Mouse (Mus musculus): ENCODE results near the gene Gm20479.
A peak's percentile ranks its signal among the peaks of the same experiment; 100 is the strongest.

Gm20479 gene

DNA sequence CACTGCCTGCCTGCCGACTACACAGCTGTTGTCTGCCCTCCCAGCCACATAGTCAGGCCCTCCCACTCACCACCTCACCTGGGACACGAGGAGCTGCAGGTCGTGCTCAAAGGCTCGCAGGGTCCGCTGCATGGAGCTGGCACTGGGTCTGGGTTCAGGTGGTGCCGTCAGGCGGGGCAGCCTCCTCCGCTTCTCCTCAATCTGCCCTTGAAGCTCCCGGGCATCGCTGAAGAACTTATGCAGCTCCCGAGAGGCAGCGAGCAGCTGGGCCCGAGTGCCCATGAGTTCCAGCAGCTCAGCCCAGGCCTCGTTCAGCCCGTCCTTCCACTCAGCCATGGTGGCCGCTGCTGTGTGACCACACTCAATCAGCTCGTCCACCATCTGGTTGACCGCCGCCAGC, 11.9 kb upstream of the Gm20479 start:
- DNase-seq (ENCODE audit: low read depth in 2 of 2, low spot score in 2 of 2), result no peak

DNA sequence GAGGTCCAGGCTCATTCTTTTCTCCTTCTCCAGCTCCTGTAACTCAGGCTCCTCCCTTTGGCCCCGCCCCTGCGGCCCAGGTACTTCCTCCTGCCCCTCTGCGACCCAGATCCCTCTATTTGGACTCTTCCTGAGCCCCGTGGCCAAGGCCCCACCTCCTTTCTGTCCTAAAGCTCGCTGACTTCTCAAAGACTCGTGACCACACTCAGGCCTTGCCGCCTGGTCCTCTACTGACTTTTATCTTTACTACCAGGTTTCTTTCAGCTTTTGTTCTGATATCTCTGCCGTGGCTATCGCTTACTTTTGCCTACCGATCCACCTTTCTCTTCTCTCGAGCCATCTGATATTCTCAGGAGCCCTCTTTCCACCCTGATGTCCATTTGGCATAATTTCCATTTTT, 10.8 kb upstream of the Gm20479 start:
- DNase-seq (ENCODE audit: low read depth in 2 of 2, low spot score in 2 of 2), result no peak

- DNase-seq (ENCODE audit: low read depth in 2 of 2, low spot score in 2 of 2), result no peak
Observed at GRCm38 (mm10) chr7:27366082-27366844, 9.0 kb upstream of the Gm20479 start.

- no peak for DNase-seq (ENCODE audit: low read depth in 2 of 2, low spot score in 2 of 2)
Observed at GRCm38 (mm10) chr7:27364379-27364778, 7.2 kb upstream of the Gm20479 start.

- DNase-seq (ENCODE audit: low read depth in 2 of 2, low spot score in 2 of 2), result peak; percentile 78 to 86
Observed at GRCm38 (mm10) chr7:27361283-27361946, 4.2 kb upstream of the Gm20479 start.

- DNase-seq (ENCODE audit: low read depth in 2 of 2, low spot score in 2 of 2), result no peak
Observed at GRCm38 (mm10) chr7:27360749-27361148, 3.5 kb upstream of the Gm20479 start.

- DNase-seq (ENCODE audit: low read depth in 2 of 2, low spot score in 2 of 2), result no peak
Observed at GRCm38 (mm10) chr7:27359706-27360358, 2.6 kb upstream of the Gm20479 start.

- no peak for DNase-seq (ENCODE audit: low read depth in 2 of 2, low spot score in 2 of 2)
Observed at GRCm38 (mm10) chr7:27359162-27359561, 1.9 kb upstream of the Gm20479 start.

DNA sequence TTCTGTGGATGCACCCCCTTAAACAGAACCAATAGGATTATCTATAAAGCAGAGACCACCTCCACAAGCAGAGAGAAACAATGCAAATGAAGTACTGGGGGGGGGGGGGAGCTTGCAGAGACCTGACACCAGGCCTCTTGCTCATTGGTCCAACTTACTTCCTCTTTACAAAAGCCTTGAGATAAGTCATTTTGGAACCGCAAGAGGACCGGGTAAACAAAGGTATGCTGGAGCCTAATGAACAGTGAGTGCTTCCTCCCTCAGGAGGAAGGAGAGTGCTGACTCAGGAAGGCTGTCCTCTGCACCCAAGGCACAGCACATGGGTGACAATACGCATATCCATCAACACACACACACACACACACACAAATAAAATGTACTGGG, 368 bp upstream of the Gm20479 start:
- no peak for DNase-seq (ENCODE audit: low read depth in 2 of 2, low spot score in 2 of 2)

DNA sequence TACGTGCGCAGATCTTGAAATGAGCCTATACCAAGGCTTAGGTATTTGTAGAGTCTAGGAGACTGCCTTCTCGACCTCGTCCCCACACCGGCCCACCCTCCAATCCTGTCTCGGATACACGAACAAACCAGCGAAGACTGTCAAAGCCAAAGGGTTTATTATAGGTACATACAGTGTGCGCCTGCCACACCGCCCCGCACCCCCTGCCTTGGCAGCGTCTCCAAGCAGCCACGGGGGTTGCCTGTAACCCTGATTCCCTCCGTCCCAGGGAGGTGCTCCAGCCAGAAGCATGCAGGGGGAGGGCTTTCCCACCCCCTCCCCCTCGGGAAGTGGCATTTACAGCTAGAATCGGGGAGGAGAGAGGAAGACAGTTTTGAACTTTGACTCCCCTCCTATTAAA, 971 bp downstream of the Gm20479 start:
- no peak for DNase-seq (ENCODE audit: low read depth in 2 of 2, low spot score in 2 of 2)

GRCm38 (mm10) chr7:27355745-27356240, 1.4 kb downstream of the Gm20479 start, which contains the start of gene Shkbp1:
Shkbp1 (minus strand) TSS chr7:27356019.
- peak; percentile 73 to 81 for DNase-seq (ENCODE audit: low read depth in 2 of 2, low spot score in 2 of 2)

GRCm38 (mm10) chr7:27355261-27355660, 2.0 kb downstream of the Gm20479 start:
- no peak for DNase-seq (ENCODE audit: low read depth in 2 of 2, low spot score in 2 of 2)

DNA sequence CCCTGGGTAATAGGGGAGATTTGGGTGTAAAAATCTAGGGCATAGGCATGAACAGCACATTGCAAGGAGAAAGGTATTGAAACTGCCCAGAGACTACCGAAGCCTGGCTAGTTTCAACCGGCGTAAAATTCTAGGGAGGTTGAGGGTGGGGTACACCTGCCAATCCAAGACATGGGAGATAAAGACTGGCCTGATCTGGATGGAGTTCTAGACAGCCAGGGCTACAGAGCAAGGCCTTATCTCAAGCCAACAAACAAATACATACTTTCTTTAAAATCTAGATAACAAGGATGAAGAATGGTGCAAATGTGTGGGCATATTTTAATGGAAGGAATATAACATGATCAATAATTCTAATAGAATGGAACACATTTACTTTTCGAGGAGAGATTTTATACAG, 2.4 kb downstream of the Gm20479 start:
- DNase-seq (ENCODE audit: low read depth in 2 of 2, low spot score in 2 of 2), result no peak

DNA sequence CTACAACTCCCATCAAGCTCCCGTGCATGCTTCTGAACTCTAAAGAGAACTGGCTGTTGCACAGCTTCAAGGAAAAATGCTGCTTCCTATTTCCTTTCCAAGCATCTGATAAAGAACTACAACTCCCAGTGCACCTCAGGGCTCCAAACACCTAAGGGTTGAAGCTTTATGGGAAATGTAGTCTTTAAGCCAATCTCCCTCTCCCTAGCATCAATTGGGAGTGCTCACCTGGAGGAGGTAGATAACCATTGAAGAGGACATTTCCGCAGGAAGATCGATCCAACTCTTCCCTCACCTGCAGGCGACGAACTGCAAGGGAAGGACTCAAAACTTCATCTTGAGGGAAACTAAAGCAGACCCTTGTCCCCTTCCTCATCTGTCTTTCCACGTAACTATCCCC, 3.1 kb downstream of the Gm20479 start:
- no peak for DNase-seq (ENCODE audit: low read depth in 2 of 2, low spot score in 2 of 2)

DNA sequence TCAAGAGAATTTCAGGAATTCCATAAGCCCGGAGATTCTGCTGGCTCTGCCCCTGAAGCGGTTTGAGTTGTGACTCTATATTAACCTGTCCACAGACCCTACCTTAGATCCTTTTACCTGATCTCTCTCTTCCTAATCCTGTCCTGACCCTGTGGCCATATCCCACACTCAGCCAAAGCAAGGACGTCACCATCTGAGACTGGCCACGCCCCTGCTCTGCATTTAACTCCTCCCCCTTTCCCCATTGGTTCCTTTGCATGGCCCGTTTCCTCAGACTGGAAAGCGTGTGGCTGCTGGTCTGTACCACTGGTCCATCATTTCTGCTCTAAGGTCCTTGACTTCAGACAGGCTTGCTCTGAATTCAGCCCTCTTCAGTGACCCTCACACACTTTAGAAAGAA, 11.8 kb downstream of the Gm20479 start:
- DNase-seq (ENCODE audit: low read depth in 2 of 2, low spot score in 2 of 2), result no peak

DNA sequence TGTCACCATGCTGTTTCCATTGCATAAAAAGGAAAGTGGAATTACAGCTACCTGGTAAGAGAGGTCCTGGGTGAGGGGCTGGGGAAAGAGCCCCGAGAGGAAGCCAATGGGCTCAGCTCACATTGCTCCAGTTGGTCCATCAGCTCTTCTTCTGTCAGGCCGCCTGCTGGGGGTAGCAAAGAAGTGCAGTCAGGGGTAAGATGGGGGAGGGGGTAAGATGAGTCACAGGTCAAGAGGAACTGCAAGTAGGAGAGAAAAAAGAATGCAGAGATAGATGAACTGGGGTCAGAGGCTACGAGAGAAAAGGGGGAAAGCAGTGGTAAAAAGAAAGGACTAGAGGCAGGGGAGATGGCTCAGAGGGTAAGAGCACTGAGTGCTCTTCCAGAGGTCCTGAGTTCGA, 14.6 kb downstream of the Gm20479 start:
- no peak for DNase-seq (ENCODE audit: low read depth in 2 of 2, low spot score in 2 of 2)

DNA sequence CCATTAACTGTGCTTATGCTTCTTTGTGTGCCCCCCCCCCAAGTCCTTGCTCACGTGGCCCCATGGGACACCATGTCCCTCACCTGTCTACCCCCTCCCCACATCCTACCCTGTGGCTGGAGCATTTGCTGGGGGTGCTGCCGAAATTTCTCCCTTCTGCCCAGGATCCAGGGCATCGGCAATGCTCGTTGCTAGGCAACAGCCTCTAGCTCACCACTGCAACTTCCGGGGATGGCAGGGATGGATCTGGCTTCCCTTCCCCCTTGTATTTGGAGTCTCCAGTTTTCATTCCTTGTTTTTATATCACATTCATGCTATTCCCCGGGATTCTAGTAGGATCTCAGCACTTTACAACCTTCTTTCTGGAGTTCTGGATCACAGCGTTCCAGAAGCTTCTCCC, 17.7 kb downstream of the Gm20479 start:
- no peak for DNase-seq (ENCODE audit: low read depth in 2 of 2, low spot score in 2 of 2)

DNA sequence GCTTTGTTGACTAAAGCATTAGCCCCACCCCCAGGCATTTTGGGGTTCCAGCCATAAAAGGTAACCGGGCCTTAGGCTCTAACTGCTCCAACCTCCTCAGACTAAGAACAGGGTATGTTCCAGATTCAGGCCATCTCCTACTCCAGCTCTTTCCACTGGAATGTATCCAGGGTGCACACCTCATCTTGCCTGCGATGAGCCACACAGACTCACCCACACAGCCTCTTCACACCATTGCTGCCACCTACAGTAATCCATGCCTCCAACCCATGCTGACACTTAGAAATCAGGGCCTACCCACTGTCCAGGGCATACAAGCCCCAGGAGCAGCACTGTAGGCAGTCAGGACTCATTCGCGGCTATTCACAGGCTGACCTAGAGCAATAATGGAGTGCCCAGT, 18.1 kb downstream of the Gm20479 start:
- no peak for DNase-seq (ENCODE audit: low read depth in 2 of 2, low spot score in 2 of 2)

GRCm38 (mm10) chr7:27337175-27337853, 19.9 kb downstream of the Gm20479 start, which contains the start of gene Ltbp4:
Ltbp4 (minus strand) TSS chr7:27337692.
- no peak for DNase-seq (ENCODE audit: low read depth in 2 of 2, low spot score in 2 of 2)

- DNase-seq (ENCODE audit: low read depth in 2 of 2, low spot score in 2 of 2), result peak; percentile 78 to 85
Observed at GRCm38 (mm10) chr7:27335928-27336823, 21.0 kb downstream of the Gm20479 start.

Data from CD8-positive naive resting alpha-beta T cell, adult 2 months (primary cell).